Mouse (Mus musculus) activated CD4-positive, CD25-positive, alpha-beta regulatory T cell, adult 4 months (primary cell): ENCODE results near the gene Ccdc15. TPM values are rescaled to one million over a fixed set of nuclear protein-coding genes. Genes with fewer than 3 reads are reported as not detected.
"Not testable (repeated sequence)": the region's sequence is repeated elsewhere in the genome, so short reads cannot be mapped to it uniquely, and the experiment has no call there.

Experiments used
- ATAC-seq: one replicate; pipeline ENCODE4 v1.8.0; 2017
- polyA plus RNA-seq, 2 experiments: library from polyadenylated mRNA; unstranded; fragments of 100-300 nt; shearing (Covaris generic); gene quantifications; one replicate each; pipeline ENCODE4 v1.2.1; 2017

Gene Ccdc15
- polyA plus RNA-seq, 2 experiments from 2014 or later = 3.8 to 6.9 TPM

DNA sequence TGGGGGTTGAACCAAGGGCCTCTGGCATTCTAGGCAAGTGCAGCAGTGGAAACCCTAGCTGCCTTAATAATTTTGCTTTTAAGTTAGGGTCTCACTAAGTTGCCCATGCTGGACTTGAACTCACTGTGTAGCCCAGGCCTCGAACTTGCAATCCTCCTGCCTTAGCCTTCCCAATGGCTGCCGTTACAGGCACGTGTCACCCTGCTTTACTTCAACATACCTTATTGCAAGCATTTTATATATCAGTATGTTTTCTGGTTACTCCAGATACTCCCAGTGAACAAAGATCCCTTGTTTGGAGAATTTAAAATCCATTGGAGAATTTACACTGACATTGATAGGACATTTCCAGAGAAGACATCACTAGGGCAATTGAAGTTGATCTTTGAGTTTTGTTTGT, 818 bp upstream of the Ccdc15 start:
- ATAC-seq = no peak

DNA sequence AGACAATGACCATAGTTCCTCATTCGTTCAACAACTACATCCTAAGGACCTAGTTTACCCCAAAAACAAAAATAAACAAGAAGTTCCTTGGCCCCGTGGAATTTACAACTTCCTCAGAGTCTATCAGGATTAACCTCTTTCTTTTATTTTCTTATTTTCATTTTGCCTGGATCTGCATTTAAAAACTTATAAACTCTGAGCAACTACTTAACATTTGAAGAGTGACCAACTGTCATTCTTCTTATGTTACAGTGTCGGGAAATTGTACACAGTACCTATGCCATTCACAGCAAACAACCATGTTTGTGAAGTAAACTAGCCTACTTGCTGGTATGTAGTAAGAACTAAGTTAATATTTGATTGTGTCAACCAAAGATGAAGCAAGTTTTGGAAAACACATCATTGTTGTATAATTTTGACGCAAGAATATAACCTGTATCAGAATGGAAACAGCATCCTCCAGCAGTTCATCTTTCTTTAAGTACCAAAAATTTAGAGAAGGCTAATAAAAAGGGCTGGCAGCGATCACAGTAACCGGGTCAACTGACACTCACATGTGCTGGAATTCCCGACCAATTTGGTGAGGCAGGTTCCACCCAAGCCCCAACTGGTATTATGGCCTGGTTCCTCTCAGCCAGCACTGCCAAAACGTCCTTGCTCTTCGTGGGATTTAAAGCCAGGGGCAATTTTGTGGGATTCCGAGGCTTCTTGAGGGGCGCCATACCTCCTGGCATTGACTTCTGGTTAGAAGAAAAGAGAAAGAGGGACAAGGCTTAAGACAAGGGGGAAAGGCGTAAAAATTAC, 846 bp downstream of the Ccdc15 start:
- peak; percentile 6 for ATAC-seq

DNA sequence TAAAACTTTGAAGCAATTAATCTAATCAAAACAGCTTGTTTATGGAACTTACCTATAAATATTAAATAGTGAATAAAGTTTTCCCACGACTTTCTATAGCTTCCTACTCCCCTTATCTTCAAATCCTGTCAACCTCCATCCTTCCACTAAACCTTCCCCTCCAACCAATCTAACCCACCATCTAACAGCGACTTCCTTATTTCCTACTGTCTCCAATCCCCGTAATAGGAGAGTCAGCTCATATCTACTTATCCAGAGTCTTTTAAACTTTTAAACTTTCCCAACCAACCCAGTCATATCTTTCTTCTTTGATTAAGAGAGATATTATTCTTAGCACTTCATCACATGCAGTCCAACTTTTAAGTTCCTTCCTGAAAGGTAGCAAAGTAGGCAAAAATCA, 2.8 kb downstream of the Ccdc15 start:
- no peak for ATAC-seq

DNA sequence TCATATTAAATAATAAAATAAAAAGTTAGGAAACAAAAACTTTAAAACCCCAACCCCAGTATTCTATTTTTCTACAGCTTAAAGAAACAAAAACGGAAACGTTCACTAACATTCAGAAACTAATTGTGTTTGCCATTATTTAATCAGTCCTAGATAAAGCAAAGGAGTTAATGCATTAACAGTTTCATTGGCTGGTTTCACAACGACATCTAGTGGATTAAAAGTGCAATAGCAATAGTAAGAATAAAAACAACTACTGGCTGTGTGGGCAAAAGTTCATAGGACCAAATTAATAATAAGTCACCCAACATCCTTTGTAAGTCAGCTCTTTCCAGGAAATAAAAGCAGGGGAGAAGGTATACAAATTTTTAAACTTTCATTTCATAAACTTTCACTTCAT, 18.8 kb downstream of the Ccdc15 start:
- ATAC-seq = peak; percentile 79

DNA sequence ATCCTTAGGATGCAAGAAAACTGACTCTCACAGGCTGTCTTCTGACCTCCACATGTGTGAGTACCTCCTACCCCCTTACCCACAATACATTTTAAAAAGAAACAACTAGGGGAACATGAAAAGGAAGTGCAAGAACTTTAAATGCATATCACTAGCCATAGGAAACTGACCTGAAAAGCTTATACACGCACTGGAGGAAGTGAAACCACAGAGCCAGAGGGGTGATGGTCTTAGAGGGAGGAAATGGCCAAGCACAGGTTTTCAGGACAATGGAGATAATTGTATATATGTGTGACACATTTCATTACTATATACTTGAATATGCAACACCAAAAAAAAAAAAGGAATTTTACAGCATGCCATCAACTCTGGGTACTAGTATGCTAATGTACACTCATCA, 46.5 kb downstream of the Ccdc15 start:
- ATAC-seq = no peak

GRCm38 (mm10) chr9:37300501-37300900, 47.7 kb downstream of the Ccdc15 start:
- not testable (repeated sequence) for ATAC-seq

- ATAC-seq = no peak
Observed at GRCm38 (mm10) chr9:37295586-37295985, 52.6 kb downstream of the Ccdc15 start.

GRCm38 (mm10) chr9:37266622-37267021, 81.6 kb downstream of the Ccdc15 start:
- no peak for ATAC-seq

GRCm38 (mm10) chr9:37255889-37256225, 92.4 kb downstream of the Ccdc15 start:
- ATAC-seq = peak; percentile 68

DNA sequence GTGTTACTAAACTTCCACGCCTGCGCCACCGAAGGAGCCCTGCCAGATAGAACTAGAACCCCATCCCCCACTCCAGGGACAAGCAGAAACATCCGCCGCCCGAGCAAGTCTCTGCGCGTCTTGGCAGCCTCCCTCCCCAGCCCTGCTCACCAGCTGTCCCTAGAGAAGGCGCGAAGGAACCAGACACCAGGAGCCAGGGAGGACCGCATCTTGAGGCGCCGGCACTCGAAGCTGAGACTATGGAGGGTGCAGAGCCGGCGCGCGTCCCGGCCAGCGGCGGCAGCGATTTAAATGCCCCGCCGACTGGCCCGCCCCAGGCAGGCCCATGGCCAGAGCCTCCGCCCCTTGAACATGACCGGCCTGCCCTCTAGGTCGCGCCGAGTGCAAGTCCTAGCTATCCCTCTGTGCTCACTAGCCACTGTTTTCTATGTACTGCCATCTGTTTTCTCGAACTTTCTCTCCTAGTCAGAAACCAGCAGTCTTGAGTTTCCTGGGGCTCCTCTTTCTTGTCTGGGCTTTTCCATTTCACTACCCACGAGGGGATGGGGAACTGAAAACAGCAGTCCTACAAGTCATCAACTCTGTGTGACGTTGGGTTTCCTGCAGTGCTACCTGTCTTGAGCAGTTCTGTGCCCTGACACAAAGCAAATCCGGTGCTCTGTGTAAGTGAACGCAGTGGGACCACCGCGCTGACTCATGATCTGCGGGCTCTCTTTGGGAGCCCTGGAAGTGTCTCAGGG, 92.9 kb downstream of the Ccdc15 start, which contains the start of gene Slc37a2:
TSS of gene Slc37a2 (minus strand) at position 590 of the 740 bp plus-strand sequence.
- ATAC-seq = peak; percentile 91

- no peak for ATAC-seq
Observed at GRCm38 (mm10) chr9:37254531-37255110, 93.6 kb downstream of the Ccdc15 start.

DNA sequence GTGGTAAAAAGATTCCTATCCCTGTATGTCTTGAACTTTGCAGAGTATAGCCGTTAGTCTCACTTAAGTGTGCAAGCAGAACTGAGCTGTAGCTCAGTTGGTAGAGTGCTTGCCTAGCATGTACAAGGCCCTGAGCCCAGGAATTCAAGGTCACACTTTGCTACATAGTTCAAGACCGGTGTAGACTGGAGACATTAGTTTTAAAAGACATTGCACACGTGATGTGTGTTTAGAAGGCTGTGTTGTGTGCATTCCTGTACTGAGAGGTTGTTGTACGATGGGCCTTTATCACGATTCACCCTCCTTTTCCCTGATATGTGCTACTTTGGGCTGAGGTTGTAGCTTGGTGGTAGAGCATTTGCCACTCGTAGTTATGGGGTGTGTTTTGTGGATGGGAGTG, 97.6 kb downstream of the Ccdc15 start:
- no peak for ATAC-seq

GRCm38 (mm10) chr9:37249976-37250375, 98.3 kb downstream of the Ccdc15 start:
- no peak for ATAC-seq

- no peak for ATAC-seq
Observed at GRCm38 (mm10) chr9:37248381-37248906, 99.8 kb downstream of the Ccdc15 start.

- no peak for ATAC-seq
Observed at GRCm38 (mm10) chr9:37247429-37247828, 100.8 kb downstream of the Ccdc15 start.

DNA sequence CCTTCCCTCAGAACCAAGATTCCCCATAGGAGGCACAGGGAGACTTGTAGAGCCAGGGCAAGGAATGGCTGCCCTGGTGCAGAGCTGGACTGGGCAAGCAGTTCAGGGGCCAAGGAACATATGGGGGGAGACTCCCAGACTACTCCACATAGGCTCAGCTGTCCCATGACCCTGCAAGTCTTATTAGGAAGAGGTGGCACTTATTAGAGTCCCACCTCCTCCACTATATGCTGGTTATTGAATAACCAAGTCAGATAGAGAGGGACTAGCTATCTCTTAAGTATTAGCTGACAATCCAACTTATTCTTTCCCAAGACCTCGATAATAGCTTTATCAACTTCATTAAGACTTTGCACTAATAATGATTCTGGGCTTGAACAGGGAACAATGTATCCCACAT, 102.4 kb downstream of the Ccdc15 start:
- ATAC-seq = no peak

DNA sequence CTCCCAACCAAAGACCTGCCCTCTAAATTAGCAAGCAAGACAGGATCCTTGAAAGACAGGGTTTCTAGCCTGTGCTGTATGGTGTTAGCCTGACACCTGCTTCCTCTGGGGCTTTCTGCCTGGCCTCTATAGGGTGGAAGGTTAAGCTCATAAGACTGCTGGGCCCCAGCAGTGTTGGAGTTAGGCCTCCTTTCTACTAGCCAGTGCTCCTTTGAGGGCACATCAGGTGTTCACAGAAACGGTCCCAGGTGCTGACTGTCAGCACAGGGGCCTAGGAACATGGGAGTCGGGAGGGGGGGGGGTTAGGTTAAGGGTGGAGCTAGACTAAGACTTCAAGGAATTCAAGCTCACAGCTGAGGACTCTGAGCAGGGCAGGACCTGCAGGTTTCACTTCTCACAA, 102.8 kb downstream of the Ccdc15 start:
- no peak for ATAC-seq

DNA sequence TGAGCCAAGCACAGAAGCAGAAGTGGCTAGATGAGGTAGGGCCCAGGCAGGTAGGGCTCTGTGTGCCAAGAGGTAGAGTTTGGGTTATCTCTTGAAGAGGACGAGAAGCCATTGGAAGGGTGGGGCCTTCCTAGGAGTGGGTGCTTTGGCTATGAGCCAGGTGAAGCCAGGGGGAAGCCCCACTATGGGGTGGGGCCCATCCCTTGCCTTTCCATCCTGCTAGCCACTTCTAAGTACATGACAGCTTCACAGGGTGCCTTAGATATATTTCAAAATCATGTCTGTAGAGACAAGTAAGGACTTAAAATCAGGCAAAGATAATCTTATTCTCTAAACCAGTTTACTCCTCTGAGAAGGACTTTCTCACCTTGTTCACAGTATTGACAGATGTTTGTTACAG, 103.6 kb downstream of the Ccdc15 start:
- peak; percentile 37 for ATAC-seq

DNA sequence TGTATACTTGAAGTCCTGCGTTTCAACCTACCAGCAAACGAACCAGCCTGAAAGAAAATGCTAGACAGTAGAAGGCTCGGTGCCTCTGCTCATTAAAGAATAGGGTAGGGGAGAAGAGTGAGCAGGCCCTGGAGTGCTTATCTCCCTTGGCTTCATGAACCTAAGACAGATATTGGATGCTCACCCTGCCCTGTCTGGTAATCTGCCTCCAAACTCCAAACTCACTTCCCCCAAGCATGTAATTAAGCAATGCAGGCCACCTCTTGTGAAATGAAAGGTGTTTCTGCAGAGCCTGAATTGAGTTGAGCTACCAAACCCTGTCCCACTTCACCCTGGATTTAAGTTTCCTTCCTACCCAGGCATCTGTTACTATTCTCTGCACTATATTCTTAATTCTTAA, 105.5 kb downstream of the Ccdc15 start:
- ATAC-seq = no peak

- peak; percentile 12 for ATAC-seq
Observed at GRCm38 (mm10) chr9:37235951-37236737, 112.1 kb downstream of the Ccdc15 start.

DNA sequence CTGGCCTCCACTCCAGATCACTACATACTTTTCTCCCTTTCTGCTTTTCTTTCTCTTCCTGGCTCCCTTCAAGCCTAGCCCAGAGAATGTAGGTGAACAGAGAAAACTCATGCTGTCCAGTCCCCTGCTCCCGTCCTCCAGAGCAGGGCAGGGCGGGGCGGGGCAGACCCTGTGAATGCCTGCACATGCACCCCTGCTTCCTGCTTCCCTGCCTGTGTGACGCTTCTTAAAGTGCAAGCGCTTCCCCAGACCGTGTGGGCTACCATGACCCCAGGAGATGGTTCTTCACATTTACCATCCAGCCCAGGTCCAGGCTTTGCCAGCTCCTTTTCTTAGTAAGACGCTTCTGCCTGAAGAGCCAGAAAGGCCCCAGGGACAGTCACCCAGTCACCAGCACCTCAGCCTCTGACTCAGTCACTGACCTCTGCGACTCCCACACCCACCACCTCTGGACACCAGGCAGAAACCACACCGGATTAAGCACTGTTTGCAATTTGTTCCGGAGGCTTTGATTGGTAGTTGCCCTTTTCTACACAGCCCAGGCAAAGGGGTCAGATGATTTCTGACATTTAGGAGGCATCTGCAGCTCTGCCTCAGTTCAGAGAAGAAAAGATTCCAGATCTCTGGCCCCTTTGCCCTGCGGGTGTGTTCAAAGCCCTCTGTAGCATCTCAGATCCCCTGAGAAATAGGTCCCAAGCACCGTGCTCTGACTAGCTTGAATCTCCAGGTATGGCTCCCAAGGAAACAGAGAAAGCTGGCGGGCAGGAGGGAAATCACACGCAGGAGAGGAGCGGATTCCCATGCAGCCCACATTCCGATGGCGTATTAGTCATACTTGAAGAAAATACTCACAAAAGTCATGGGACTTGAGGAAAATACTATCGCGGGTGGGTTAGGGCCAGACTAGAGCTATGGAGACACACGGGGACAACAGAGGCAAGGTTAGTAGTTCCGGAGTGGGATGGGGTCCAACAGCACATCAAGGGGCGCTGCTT, 115.7 kb downstream of the Ccdc15 start:
- no peak for ATAC-seq
